Mouse (Mus musculus) small intestine, adult 2 months (tissue): ENCODE results near the gene Vps37c.

ENCODE experiments used
- CTCF ChIP-seq: fragments of 200-500 bp; IDR thresholded peaks from 2 replicates; pipeline ENCODE4 v1.5.1; 2012; ENCODE audit warnings: low read depth, mild to moderate bottlenecking, control low read depth, inconsistent platforms, low read length, moderate library complexity, mixed read lengths; ENCODE audit not compliant: insufficient replicate concordance, insufficient read length; ENCODE audit errors: extremely low read depth
- POLR2A ChIP-seq: fragments of 200-500 bp; IDR thresholded peaks from 2 replicates; pipeline ENCODE4 v1.6.1; 2012; ENCODE audit warnings: low read depth, mild to moderate bottlenecking, control low read depth, inconsistent platforms, low read length, moderate library complexity

GRCm38 (mm10) chr19:10707881-10708280, 19.3 kb downstream of the Vps37c start:
- TF ChIP-seq CTCF (no peak), POLR2A (no peak)
